Mouse (Mus musculus) myocyte (in vitro differentiated cells): ENCODE measurements around the gene Pnkd. TPM values are rescaled to one million over a fixed set of nuclear protein-coding genes. Genes with fewer than 3 reads are reported as not detected.

Experiments used
- H3K27me3 ChIP-seq: one replicate; pipeline ENCODE4 v1.6.1; 2011; ENCODE audit not compliant: control insufficient read depth, insufficient read depth, insufficient read length
- H3K36me3 ChIP-seq: one replicate; pipeline ENCODE4 v1.6.1; 2011; ENCODE audit not compliant: control insufficient read depth, insufficient read depth
- H3K4me2 ChIP-seq: one replicate; pipeline ENCODE4 v1.6.1; 2011; ENCODE audit warnings: low read depth, control low read depth
- H3K4me3 ChIP-seq: one replicate; pipeline ENCODE4 v1.5.1; 2011; ENCODE audit warnings: mild to moderate bottlenecking, control low read depth, moderate library complexity
- H3K79me2 ChIP-seq: one replicate; pipeline ENCODE4 v1.6.1; 2011; ENCODE audit not compliant: control insufficient read depth, insufficient read depth
- H3ac ChIP-seq: one replicate; pipeline ENCODE4 v1.6.1; 2011; ENCODE audit not compliant: control insufficient read depth, insufficient read length
- CEBPB ChIP-seq: IDR thresholded peaks from 2 replicates; pipeline ENCODE4 v1.6.1; 2011; ENCODE audit warnings: mild to moderate bottlenecking, moderate library complexity; ENCODE audit not compliant: poor library complexity, insufficient read depth, severe bottlenecking
- E2F4 ChIP-seq: IDR thresholded peaks from one replicate; pipeline ENCODE4 v1.6.1; 2011; ENCODE audit warnings: mild to moderate bottlenecking, control low read depth, moderate library complexity; ENCODE audit not compliant: insufficient read depth
- MAX ChIP-seq: IDR thresholded peaks from one replicate; pipeline ENCODE4 v1.6.1; 2011; ENCODE audit warnings: low read depth, mild to moderate bottlenecking, control low read depth
- MYOD1 ChIP-seq, 3 experiments: IDR thresholded peaks; one replicate each; pipeline ENCODE4 v1.6.1; 2011; ENCODE audit warnings: control low read depth in 2 of 3, low read depth in 2 of 3, mild to moderate bottlenecking in 2 of 3, moderate library complexity in 1 of 3; ENCODE audit not compliant: insufficient read length in 2 of 3, control insufficient read depth in 1 of 3
- MYOG ChIP-seq, 3 experiments: IDR thresholded peaks; one replicate each; pipeline ENCODE4 v1.6.1; 2011; ENCODE audit warnings: control low read depth in 2 of 3, low read depth in 2 of 3, mild to moderate bottlenecking in 2 of 3; ENCODE audit not compliant: insufficient read length in 2 of 3, control insufficient read depth in 1 of 3, insufficient read depth in 1 of 3
- POLR2A ChIP-seq: IDR thresholded peaks from one replicate; pipeline ENCODE4 v1.6.1; 2011; ENCODE audit warnings: low read depth, mild to moderate bottlenecking, control low read depth, moderate library complexity; ENCODE audit not compliant: insufficient read length
- POLR2AphosphoS2 ChIP-seq: IDR thresholded peaks from one replicate; pipeline ENCODE4 v1.6.1; 2011; ENCODE audit warnings: low read depth, control low read depth; ENCODE audit not compliant: insufficient read length
- REST ChIP-seq: IDR thresholded peaks from one replicate; pipeline ENCODE4 v1.6.1; 2011; ENCODE audit warnings: mild to moderate bottlenecking, control low read depth, moderate library complexity; ENCODE audit not compliant: insufficient read depth, insufficient read length
- SRF ChIP-seq: IDR thresholded peaks from one replicate; pipeline ENCODE4 v1.6.1; 2011; ENCODE audit warnings: low read depth; ENCODE audit not compliant: control insufficient read depth, insufficient read length
- TCF12 ChIP-seq: IDR thresholded peaks from one replicate; pipeline ENCODE4 v1.6.1; 2011; ENCODE audit warnings: mild to moderate bottlenecking, control low read depth; ENCODE audit not compliant: poor library complexity, insufficient read depth, severe bottlenecking
- TCF3 ChIP-seq: IDR thresholded peaks from one replicate; pipeline ENCODE4 v1.6.1; 2011; ENCODE audit warnings: low read depth, control low read depth; ENCODE audit not compliant: insufficient read length
- USF1 ChIP-seq: IDR thresholded peaks from one replicate; pipeline ENCODE4 v1.6.1; 2011; ENCODE audit warnings: low read depth, mild to moderate bottlenecking, control low read depth, moderate library complexity
- polyA plus RNA-seq: library from polyadenylated mRNA; unstranded; fragments of >200 nt; fragmentation: generic; extraction: Trizol; gene quantifications from one replicate; pipeline ENCODE4 v1.2.1, GENCODE M21; 2012; ENCODE audit warnings: missing spikeins

The Pnkd gene
- polyA plus RNA-seq, 1 experiment, result 93.7 TPM

GRCm38 (mm10) chr1:74362325-74363229, 77.8 kb downstream of the Pnkd start:
- Histone ChIP-seq H3K27me3 (no peaks in the 10 kb centered on the region), H3K36me3 (no peaks in the 10 kb centered on the region), H3ac (no peak overlapping the region), H3K79me2 (no peaks in the 10 kb centered on the region), H3K4me3 (no peak overlapping the region), H3K4me2 (no peak overlapping the region)
- TF ChIP-seq POLR2A (no peak), USF1 (no peak), MYOD1 (IDR thresholded peaks at IDR 0.05; ENCODE audit: control insufficient read depth in 1 of 3, insufficient read length in 2 of 3, low read depth in 2 of 3) (no peak), SRF (no peak), TCF3 (no peak), REST (no peak), MAX (no peak), TCF12 (no peak), E2F4 (no peak), POLR2AphosphoS2 (no peak), CEBPB (no peak)

GRCm38 (mm10) chr1:74363437-74363836, 78.7 kb downstream of the Pnkd start:
- H3K4me2 ChIP-seq, result no peak overlapping the region
- H3K27me3 ChIP-seq, result no peaks in the 10 kb centered on the region
- H3K36me3 ChIP-seq, result no peaks in the 10 kb centered on the region
- no peak overlapping the region for H3K4me3 ChIP-seq
- no peaks in the 10 kb centered on the region for H3K79me2 ChIP-seq
- H3ac ChIP-seq, result no peak overlapping the region
- TF ChIP-seq TCF12, result no peak
- no peak for TF ChIP-seq TCF3
- TF ChIP-seq MYOD1 (IDR thresholded peaks at IDR 0.05; ENCODE audit: control insufficient read depth in 1 of 3, insufficient read length in 2 of 3, low read depth in 2 of 3), result no peak
- TF ChIP-seq CEBPB, result no peak
- TF ChIP-seq E2F4, result no peak
- no peak for TF ChIP-seq REST
- no peak for TF ChIP-seq MAX
- TF ChIP-seq POLR2AphosphoS2, result no peak
- TF ChIP-seq POLR2A, result no peak

GRCm38 (mm10) chr1:74364270-74364669, 79.5 kb downstream of the Pnkd start:
- TF ChIP-seq TCF3 (no peak), POLR2AphosphoS2 (no peak), MYOD1 (IDR thresholded peaks at IDR 0.05; ENCODE audit: control insufficient read depth in 1 of 3, insufficient read length in 2 of 3, low read depth in 2 of 3) (no peak), E2F4 (no peak), MAX (no peak), SRF (no peak), USF1 (no peak), CEBPB (no peak), REST (no peak), TCF12 (no peak), MYOG (IDR thresholded peaks at IDR 0.05; ENCODE audit: control insufficient read depth in 1 of 3, insufficient read depth in 1 of 3, insufficient read length in 2 of 3, low read depth in 2 of 3) (no peak), POLR2A (no peak)
- Histone ChIP-seq H3K79me2 (no peaks in the 10 kb centered on the region), H3K27me3 (no peaks in the 10 kb centered on the region), H3ac (no peak overlapping the region), H3K36me3 (no peaks in the 10 kb centered on the region), H3K4me2 (no peak overlapping the region), H3K4me3 (no peak overlapping the region)

GRCm38 (mm10) chr1:74367886-74368645, 83.3 kb downstream of the Pnkd start:
- TF ChIP-seq E2F4 (no peak), TCF3 (no peak), USF1 (no peak), POLR2AphosphoS2 (no peak), TCF12 (no peak), CEBPB (no peak), MYOD1 (IDR thresholded peaks at IDR 0.05; ENCODE audit: control insufficient read depth in 1 of 3, insufficient read length in 2 of 3, low read depth in 2 of 3) (no peak), MYOG (IDR thresholded peaks at IDR 0.05; ENCODE audit: control insufficient read depth in 1 of 3, insufficient read depth in 1 of 3, insufficient read length in 2 of 3, low read depth in 2 of 3) (no peak), MAX (no peak), REST (no peak), SRF (no peak), POLR2A (no peak)
- no peak overlapping the region for H3K4me2 ChIP-seq
- H3ac ChIP-seq, result no peak overlapping the region
- H3K27me3 ChIP-seq, result no peaks in the 10 kb centered on the region
- no peaks in the 10 kb centered on the region for H3K79me2 ChIP-seq
- H3K4me3 ChIP-seq, result no peak overlapping the region
- H3K36me3 ChIP-seq, result no peaks in the 10 kb centered on the region
